26 mouse cellular contexts compared by ENCODE assay signal in the genomic region with DNA sequence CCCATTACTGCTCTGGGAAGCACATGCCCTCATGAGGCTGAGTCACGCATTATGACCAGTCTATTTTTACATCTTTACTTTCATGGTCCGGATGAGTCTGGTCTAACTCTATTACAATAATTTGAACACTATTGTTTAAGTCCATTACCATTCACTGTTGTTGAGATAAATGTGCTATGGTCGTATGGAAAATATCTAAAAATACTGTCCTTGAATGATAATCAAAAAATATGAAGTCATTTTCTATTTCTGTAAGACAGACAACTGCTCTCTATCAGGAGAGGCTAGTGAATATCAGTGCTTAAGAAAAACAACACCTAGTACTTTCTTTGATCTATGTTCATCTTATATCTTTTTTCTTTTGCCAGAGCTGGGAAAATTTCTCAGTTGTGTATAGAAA.
DNase-seq lines count a peak whose midpoint lies in the region; ATAC-seq and TF ChIP-seq lines count a peak whose summit lies in the region.
"Had no signal": no experiment of that assay in that cellular context is flagged by ENCODE, and none has a peak within 500 bp of the region (broad histone marks: within the 10 kb centered on the region; RNA-seq: fewer than 3 reads in every experiment).

No protein-coding gene starts in this region.

- H3K4me3 ChIP-seq in gastrocnemius, adult 2 months, result no peak overlapping the region
- H3K4me3 ChIP-seq in bone marrow macrophage, adult 2 months (ENCODE audit: insufficient read depth, low read length), result no peak overlapping the region
- no peak overlapping the region for H3K4me3 ChIP-seq in midbrain, embryonic 11.5 days (ENCODE audit: low read depth, low read length)
- H3K4me3 ChIP-seq: embryonic facial prominence, embryonic 13.5 days; embryonic facial prominence, embryonic 15.5 days; erythroblast, embryonic 14.5 days; forebrain, embryonic 10.5 days; forebrain, embryonic 12.5 days; forebrain, embryonic 15.5 days had no signal

- peaks cover 8% of the 10 kb centered on the region for H3K4me1 ChIP-seq in bone marrow macrophage, adult 2 months (ENCODE audit: control insufficient read depth, insufficient read depth, low read length)
- H3K4me1 ChIP-seq in midbrain, embryonic 11.5 days (ENCODE audit: control insufficient read depth, insufficient read depth, low read length), result no peaks in the 10 kb centered on the region
- H3K4me1 ChIP-seq: embryonic facial prominence, embryonic 13.5 days; embryonic facial prominence, embryonic 15.5 days; forebrain, embryonic 10.5 days; forebrain, embryonic 12.5 days; forebrain, embryonic 15.5 days had no signal

- no peak overlapping the region for H3K4me2 ChIP-seq in midbrain, embryonic 11.5 days
- H3K4me2 ChIP-seq: embryonic facial prominence, embryonic 13.5 days; embryonic facial prominence, embryonic 15.5 days; forebrain, embryonic 12.5 days; forebrain, embryonic 15.5 days had no signal

- no peaks in the 10 kb centered on the region for H3K36me3 ChIP-seq in midbrain, embryonic 11.5 days (ENCODE audit: control insufficient read depth, insufficient read depth, low read length)
- H3K36me3 ChIP-seq: embryonic facial prominence, embryonic 13.5 days; embryonic facial prominence, embryonic 15.5 days; forebrain, embryonic 10.5 days; forebrain, embryonic 12.5 days; forebrain, embryonic 15.5 days; G1E had no signal

- H3K9me3 ChIP-seq in midbrain, embryonic 11.5 days (ENCODE audit: control insufficient read depth, low read length), result no peaks in the 10 kb centered on the region
- H3K9me3 ChIP-seq: embryonic facial prominence, embryonic 13.5 days; embryonic facial prominence, embryonic 15.5 days; forebrain, embryonic 10.5 days; forebrain, embryonic 12.5 days; forebrain, embryonic 15.5 days; G1E had no signal

- intact Hi-C loops in gastrocnemius, adult 2 months (cut with DNase I), result no loop called here
- intact Hi-C loops in gastrocnemius, postnatal 36 days (cut with DNase I), result no loop called here

- no peaks in the 10 kb centered on the region for H3K27me3 ChIP-seq in midbrain, embryonic 11.5 days (ENCODE audit: control insufficient read depth, insufficient read depth, low read length)
- H3K27me3 ChIP-seq: embryonic facial prominence, embryonic 13.5 days; embryonic facial prominence, embryonic 15.5 days; forebrain, embryonic 12.5 days; forebrain, embryonic 15.5 days; Patski had no signal

- no peak overlapping the region for H3K9ac ChIP-seq in midbrain, embryonic 11.5 days (ENCODE audit: low read length)
- H3K9ac ChIP-seq: embryonic facial prominence, embryonic 13.5 days; embryonic facial prominence, embryonic 15.5 days; forebrain, embryonic 12.5 days; forebrain, embryonic 15.5 days; forebrain, postnatal 0 days had no signal

- no peak for TF ChIP-seq POLR2A in bone marrow macrophage, adult 2 months (IDR thresholded peaks at IDR 0.05; ENCODE audit: borderline replicate concordance, low read depth, low read length)

- 89% methylated on average over 3 of the region's 3 CpGs for WGBS in midbrain, embryonic 11.5 days

- no peak for TF ChIP-seq CTCF in gastrocnemius, adult 2 months (IDR thresholded peaks at IDR 0.05)
- TF ChIP-seq CTCF in bone marrow macrophage, adult 2 months (IDR thresholded peaks at IDR 0.05; ENCODE audit: low read depth, low read length), result no peak

- no peak for DNase-seq in gastrocnemius, adult 2 months
- no peak for DNase-seq in gastrocnemius, postnatal 36 days
- peak; percentile 38 for DNase-seq in MN1 (ENCODE audit: low spot score)
- DNase-seq in midbrain, embryonic 11.5 days (ENCODE audit: low spot score, missing footprints), result no peak
- DNase-seq in layer of hippocampus, adult 11-12 months (ENCODE audit: low spot score), result no peak
- DNase-seq: adrenal gland, adult 2 months; adrenal gland, postnatal 10 days; adrenal gland, postnatal 25 days; cerebellum, adult 11 months; cerebellum, adult 18-20 months; cerebellum, adult 8-10 months; cerebellum, adult 9-11 months; cerebellum, postnatal 14 days; cerebellum, postnatal 36 days; embryo, embryonic 11 days; forebrain, postnatal 0 days had no signal

- H3K27ac ChIP-seq in gastrocnemius, adult 2 months, result peak overlapping the region; percentile 46
- H3K27ac ChIP-seq in bone marrow macrophage, adult 2 months (ENCODE audit: insufficient read depth, low read depth, low read length), result peak overlapping the region; percentile 27; the same call in 1 of the 2 replicates
- no peak overlapping the region for H3K27ac ChIP-seq in midbrain, embryonic 11.5 days (ENCODE audit: low read depth, low read length)
- H3K27ac ChIP-seq: embryonic facial prominence, embryonic 13.5 days; embryonic facial prominence, embryonic 15.5 days; forebrain, embryonic 10.5 days; forebrain, embryonic 12.5 days; forebrain, embryonic 15.5 days had no signal

- ATAC-seq in midbrain, embryonic 11.5 days (ENCODE audit: low FRiP score), result no peak
- ATAC-seq: activated CD4-positive, CD25-positive, alpha-beta regulatory T cell, adult 4 months; forebrain, embryonic 15.5 days; forebrain, postnatal 0 days; Patski had no signal
